Mouse (Mus musculus) small intestine, adult 2 months (tissue): ENCODE data around the gene Sstr2. TPM values are rescaled to one million over a fixed set of nuclear protein-coding genes. Genes with fewer than 3 reads are reported as not detected.
A peak's percentile ranks its signal among the peaks of the same experiment; 100 is the strongest.

Experiments
- H3K27ac ChIP-seq: fragments of 200-500 bp; 2 replicates; pipeline ENCODE4 v1.5.1; 2012; ENCODE audit warnings: low read depth, low read length, control low read depth, inconsistent platforms; ENCODE audit not compliant: insufficient read depth
- H3K27me3 ChIP-seq: fragments of 200-500 bp; 2 replicates; pipeline ENCODE4 v1.6.1; 2012; ENCODE audit warnings: mild to moderate bottlenecking, moderate library complexity, low read length, inconsistent platforms; ENCODE audit not compliant: control insufficient read depth, insufficient read depth
- H3K36me3 ChIP-seq: fragments of 200-500 bp; 2 replicates; pipeline ENCODE4 v1.6.1; 2012; ENCODE audit warnings: mild to moderate bottlenecking, low read length, control low read depth, inconsistent platforms; ENCODE audit not compliant: control insufficient read depth, insufficient read depth
- H3K4me1 ChIP-seq: fragments of 200-500 bp; 2 replicates; pipeline ENCODE4 v1.6.1; 2012; ENCODE audit warnings: low read length, inconsistent platforms, mixed read lengths; ENCODE audit not compliant: control insufficient read depth, insufficient read depth, insufficient read length
- H3K4me3 ChIP-seq: fragments of 200-500 bp; 2 replicates; pipeline ENCODE4 v1.5.1; 2012; ENCODE audit warnings: low read depth, mild to moderate bottlenecking, control low read depth, inconsistent platforms, low read length, moderate library complexity
- CTCF ChIP-seq: fragments of 200-500 bp; IDR thresholded peaks from 2 replicates; pipeline ENCODE4 v1.5.1; 2012; ENCODE audit warnings: low read depth, mild to moderate bottlenecking, control low read depth, inconsistent platforms, low read length, moderate library complexity, mixed read lengths; ENCODE audit not compliant: insufficient replicate concordance, insufficient read length; ENCODE audit errors: extremely low read depth
- POLR2A ChIP-seq: fragments of 200-500 bp; IDR thresholded peaks from 2 replicates; pipeline ENCODE4 v1.6.1; 2012; ENCODE audit warnings: low read depth, mild to moderate bottlenecking, control low read depth, inconsistent platforms, low read length, moderate library complexity
- whole genome bisulfite sequencing: fragments of 180-500 bp; shearing (Covaris S2); methylation state at CpG from one replicate; pipeline ENCODE4 v1.1.7; 2018; 5-methylcytosine and 5-hydroxymethylcytosine counted together
- polyA plus RNA-seq: library from polyadenylated mRNA; depleted of rRNA; stranded (reverse); fragments of >200 nt; gene quantifications from 2 replicates; pipeline ENCODE4 v1.2.3, GENCODE M21; 2012

Gene Sstr2
- polyA plus RNA-seq, 1 experiment, result 0.23 TPM

DNA sequence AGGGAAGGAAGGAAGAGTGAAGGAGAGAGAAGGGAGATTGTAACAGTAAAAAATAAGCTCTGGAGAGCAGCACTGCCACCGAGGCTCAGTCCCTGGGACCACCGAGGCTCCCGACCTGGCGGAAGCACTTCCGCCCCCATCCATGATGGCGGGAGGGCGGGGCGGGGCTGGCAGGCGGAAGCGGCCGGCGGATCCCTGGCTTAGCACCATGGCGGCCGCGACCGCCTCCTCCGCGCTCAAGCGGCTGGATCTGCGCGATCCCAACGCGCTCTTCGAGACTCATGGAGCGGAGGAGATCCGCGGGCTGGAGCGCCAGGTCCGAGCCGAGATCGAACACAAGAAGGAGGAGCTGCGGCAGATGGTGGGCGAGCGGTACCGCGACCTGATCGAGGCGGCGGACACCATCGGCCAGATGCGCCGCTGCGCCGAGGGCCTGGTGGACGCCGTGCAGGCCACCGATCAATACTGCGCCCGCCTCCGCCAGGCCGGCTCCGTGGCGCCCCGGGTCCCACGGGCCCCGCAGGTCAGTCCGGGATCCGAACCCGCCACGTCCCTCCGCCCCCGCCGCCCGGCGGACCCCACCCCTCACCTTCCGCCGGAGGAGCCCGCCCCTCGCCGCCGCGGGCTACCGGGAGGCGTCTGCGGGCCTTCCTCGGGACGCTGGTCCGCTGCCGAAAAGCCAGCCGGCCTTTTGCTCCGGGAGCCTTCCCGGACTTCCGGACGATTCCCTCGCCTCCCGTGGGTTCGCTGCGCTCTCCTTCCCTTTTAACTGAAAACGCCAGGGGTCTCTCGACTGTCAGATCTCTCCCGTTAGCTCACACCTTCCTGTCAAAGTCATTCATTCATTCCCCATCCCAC, 30.4 kb downstream of the Sstr2 start, which contains the start of gene Slc39a11:
TSS of gene Slc39a11 (minus strand) at position 727 of the 858 bp plus-strand sequence.
- under 1% methylated on average over 88 of the region's 91 CpGs for WGBS
- H3K4me3 ChIP-seq, result peak within 1 kb of the TSS; percentile 81
- TF ChIP-seq POLR2A (peak; percentile 61; the same call in 1 of the 2 replicates), CTCF (no peak)
- H3K27me3 ChIP-seq, result no peaks in the 10 kb centered on the region
- peaks cover 30% of the 10 kb centered on the region for H3K36me3 ChIP-seq
- H3K4me1 ChIP-seq, result peaks cover 7% of the 10 kb centered on the region; the same call in 1 of the 2 replicates
- peak within 1 kb of the TSS; percentile 81 for H3K27ac ChIP-seq

DNA sequence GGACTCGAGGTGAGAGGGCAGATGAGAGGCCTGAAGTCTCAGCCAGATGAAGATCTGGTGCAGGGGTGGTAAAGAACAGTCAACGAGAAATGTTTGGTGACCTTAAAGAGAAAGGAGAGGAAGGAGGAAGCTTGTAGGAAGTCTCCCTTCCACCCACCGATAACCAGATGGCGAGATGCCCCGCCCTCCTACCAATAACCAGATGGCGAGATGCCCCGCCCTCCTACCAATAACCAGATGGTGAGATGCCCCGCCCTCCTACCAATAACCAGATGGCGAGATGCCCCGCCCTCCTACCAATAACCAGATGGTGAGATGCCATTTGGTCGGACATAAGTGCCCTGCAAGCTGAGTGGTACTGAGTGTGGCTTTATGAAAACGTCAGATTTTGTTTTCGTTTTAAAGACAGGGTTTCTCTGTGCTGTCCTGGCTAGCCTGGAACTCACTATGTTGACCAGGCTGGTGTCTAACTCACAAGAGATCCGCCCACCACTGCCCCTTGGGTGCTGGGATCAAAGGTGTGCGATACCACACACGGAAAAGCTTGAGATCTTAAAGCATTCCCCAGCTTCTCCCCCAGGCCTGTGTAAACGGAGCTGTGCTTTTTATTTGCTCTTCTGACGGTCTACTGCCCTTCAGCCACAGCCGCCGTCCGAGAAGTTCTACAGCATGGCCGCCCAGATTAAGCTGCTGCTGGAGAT, 32.2 kb downstream of the Sstr2 start:
- no peaks in the 10 kb centered on the region for H3K27me3 ChIP-seq
- peaks cover 47% of the 10 kb centered on the region for H3K36me3 ChIP-seq
- H3K4me3 ChIP-seq, result peak overlapping the region; percentile 58
- WGBS, result 23% methylated on average over 22 of the region's 22 CpGs
- H3K27ac ChIP-seq, result peak overlapping the region; percentile 81
- H3K4me1 ChIP-seq, result peaks cover 7% of the 10 kb centered on the region; the same call in 1 of the 2 replicates
- TF ChIP-seq POLR2A (no peak), CTCF (no peak)

- TF ChIP-seq POLR2A (no peak), CTCF (peak; percentile 60; the same call in 1 of the 2 replicates)
- Histone ChIP-seq H3K4me1 (peaks cover 7% of the 10 kb centered on the region; the same call in 1 of the 2 replicates), H3K36me3 (peaks cover 52% of the 10 kb centered on the region), H3K27ac (peak overlapping the region; percentile 20; the same call in 1 of the 2 replicates), H3K4me3 (peak overlapping the region; percentile 29), H3K27me3 (no peaks in the 10 kb centered on the region)
- WGBS, result 39% methylated on average over 8 of the region's 8 CpGs
Measured at GRCm38 (mm10) chr11:113651907-113652273, 32.7 kb downstream of the Sstr2 start.

- Histone ChIP-seq H3K27me3 (no peaks in the 10 kb centered on the region), H3K4me1 (peaks cover 7% of the 10 kb centered on the region; the same call in 1 of the 2 replicates), H3K4me3 (no peak overlapping the region), H3K27ac (no peak overlapping the region), H3K36me3 (peaks cover 58% of the 10 kb centered on the region)
- TF ChIP-seq CTCF, result no peak
- no peak for TF ChIP-seq POLR2A
- 93% methylated on average over 6 of the region's 6 CpGs for WGBS
Measured at GRCm38 (mm10) chr11:113652516-113652915, 33.4 kb downstream of the Sstr2 start.

- Histone ChIP-seq H3K36me3 (peaks cover 73% of the 10 kb centered on the region), H3K27me3 (no peaks in the 10 kb centered on the region), H3K27ac (no peak overlapping the region), H3K4me1 (peaks cover 4% of the 10 kb centered on the region; the same call in 1 of the 2 replicates), H3K4me3 (no peak overlapping the region)
- WGBS, result 95% methylated on average over 15 of the region's 15 CpGs
- TF ChIP-seq CTCF, result no peak
- TF ChIP-seq POLR2A, result no peak
Measured at GRCm38 (mm10) chr11:113654105-113654504, 35.0 kb downstream of the Sstr2 start.

- TF ChIP-seq CTCF, result no peak
- no peak for TF ChIP-seq POLR2A
- H3K4me3 ChIP-seq, result no peak overlapping the region
- no peak overlapping the region for H3K27ac ChIP-seq
- peaks cover 78% of the 10 kb centered on the region for H3K36me3 ChIP-seq
- H3K27me3 ChIP-seq, result no peaks in the 10 kb centered on the region
- H3K4me1 ChIP-seq, result peaks cover 4% of the 10 kb centered on the region; the same call in 1 of the 2 replicates
- WGBS, result 91% methylated on average over 18 of the region's 18 CpGs
Measured at GRCm38 (mm10) chr11:113654561-113655270, 35.6 kb downstream of the Sstr2 start.
